Mouse (Mus musculus): ENCODE data around the gene Atg2b. TPM values are rescaled to one million over a fixed set of nuclear protein-coding genes. Genes with fewer than 3 reads are reported as not detected.

The Atg2b gene
- total and polyA plus RNA-seq, 3 experiments = 28.3 to 35.9 TPM; not detected in 1

DNA sequence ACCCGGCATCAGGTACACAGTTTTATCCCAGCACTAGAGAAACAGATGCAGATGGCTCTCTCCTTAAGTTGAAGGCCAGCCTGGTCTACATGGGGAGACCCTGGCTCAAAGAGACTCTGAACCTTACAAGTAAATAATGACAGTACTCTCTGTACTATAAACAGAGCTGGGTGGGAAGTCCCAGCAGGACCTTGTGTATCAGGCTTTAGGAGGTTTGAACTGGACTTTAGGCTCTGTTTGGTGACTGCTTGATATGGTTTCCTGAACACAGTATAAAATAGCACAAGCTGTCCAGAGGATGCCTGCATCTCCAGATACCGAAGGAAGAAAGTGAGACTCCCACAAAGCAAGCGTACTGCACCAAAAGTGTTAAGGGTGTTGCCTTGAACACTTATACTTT lies 1.8 kb upstream of the Atg2b start:
- peaks cover 39% of the 10 kb centered on the region for H3K79me2 ChIP-seq (ENCODE audit: control insufficient read depth, insufficient read depth, low read length, poor library complexity)

DNA sequence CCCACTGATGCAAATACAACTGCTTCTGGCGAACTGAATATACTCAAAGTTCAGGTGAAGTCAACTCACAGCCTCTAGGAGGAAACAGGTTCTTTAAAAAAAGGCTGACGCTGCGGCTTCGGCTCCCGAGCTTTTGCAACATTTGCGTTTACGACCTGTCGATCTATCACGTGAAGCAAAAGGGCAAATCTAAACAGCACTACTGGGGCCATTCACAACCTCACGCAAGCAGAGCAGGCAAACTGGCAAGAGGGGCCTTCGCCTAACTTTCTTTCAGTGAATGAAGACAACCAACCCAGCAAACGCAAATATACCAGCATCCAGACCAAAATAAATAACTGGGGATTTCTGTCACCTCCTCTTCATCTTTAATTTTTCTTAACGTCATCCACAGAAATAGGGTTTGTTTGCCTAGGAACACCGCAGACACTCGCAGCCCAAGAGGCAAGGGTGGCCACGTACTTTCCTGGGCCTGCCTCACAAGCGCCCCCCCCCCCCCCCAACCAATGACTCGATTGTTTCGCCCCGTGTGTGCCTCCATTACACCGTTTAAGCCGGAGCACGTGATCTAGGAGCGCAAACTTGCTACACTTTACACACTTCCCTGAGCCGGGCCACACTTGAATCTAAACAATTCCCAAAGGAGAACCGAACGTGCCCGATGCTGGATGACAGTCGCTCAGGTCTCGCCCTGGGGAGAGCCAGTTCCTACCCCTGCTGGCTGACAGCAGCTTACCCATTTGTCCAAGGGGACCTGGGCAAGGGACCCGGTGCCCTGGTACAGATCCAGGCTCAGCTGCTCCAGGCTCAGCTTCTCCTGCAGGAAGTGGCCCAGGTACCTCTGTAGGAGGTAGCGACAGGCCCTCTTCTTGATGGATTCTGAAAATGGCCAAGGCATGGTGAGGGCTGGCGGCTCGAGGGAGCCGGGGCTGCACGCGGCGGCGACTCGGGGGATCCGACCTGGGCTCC lies 794 bp downstream of the Atg2b start, which contains the start of gene Gskip:
Gskip (plus strand) TSS at position 897 of the 969 bp plus-strand sequence.
- H3K9ac ChIP-seq (ENCODE audit: control insufficient read depth, low read depth, low read length, poor library complexity, severe bottlenecking) = peak within 1 kb of the TSS; percentile 99
- TF ChIP-seq MAX (IDR thresholded peaks at IDR 0.05; ENCODE audit: low read length) = peak; percentile 80
- no peak for TF ChIP-seq GATA1 (IDR thresholded peaks at IDR 0.05; ENCODE audit: low read depth, low read length)
- TF ChIP-seq CTCF (IDR thresholded peaks at IDR 0.05 in 2 of 3, conservative IDR thresholded peaks at IDR 0.05 in 1 of 3; ENCODE audit: control insufficient read depth in 1 of 3, insufficient read depth in 1 of 3, low read depth in 2 of 3, low read length in 3 of 3, poor library complexity in 1 of 3, severe bottlenecking in 1 of 3) = 0 out of 6 replicates have a peak, but pooled peaks of 1 of the 3 experiments have one; percentile 4
- no peak for TF ChIP-seq GABPA (IDR thresholded peaks at IDR 0.05; ENCODE audit: low read depth, low read length)
- TF ChIP-seq TBP (IDR thresholded peaks at IDR 0.05; ENCODE audit: low read depth, low read length) = peak; percentile 84
- TF ChIP-seq MXI1 (IDR thresholded peaks at IDR 0.05; ENCODE audit: low read depth, low read length) = peak; percentile 83
- peak; percentile 35; the same call in 1 of the 2 replicates for TF ChIP-seq NELFE (IDR thresholded peaks at IDR 0.05; ENCODE audit: low read depth, low read length)
- peak; percentile 78 for TF ChIP-seq SIN3A (IDR thresholded peaks at IDR 0.05; ENCODE audit: low read length)
- TF ChIP-seq POLR2A (IDR thresholded peaks at IDR 0.05; ENCODE audit: control insufficient read depth in 1 of 2, insufficient read depth in 1 of 2, low read depth in 1 of 2, low read length in 2 of 2, poor library complexity in 1 of 2) = peak; percentile 13 to 76; a peak in 2 of 4 replicates
- no peak for TF ChIP-seq RAD21 (IDR thresholded peaks at IDR 0.05; ENCODE audit: low read depth, low read length)
- TF ChIP-seq USF1 (IDR thresholded peaks at IDR 0.05; ENCODE audit: low read depth, low read length) = peak; percentile 93
- TF ChIP-seq CHD1 (IDR thresholded peaks at IDR 0.05; ENCODE audit: low read depth, low read length) = 0 out of 2 replicates have a peak, but pooled peaks have one; percentile 19
- peak; percentile 51; the same call in 1 of the 2 replicates for TF ChIP-seq KAT2A (conservative IDR thresholded peaks at IDR 0.05; ENCODE audit: low read depth, low read length)
- TF ChIP-seq USF2 (IDR thresholded peaks at IDR 0.05; ENCODE audit: borderline replicate concordance in 1 of 2, insufficient read depth in 1 of 2, low read depth in 1 of 2, low read length in 2 of 2) = peak; percentile 30 to 67; a peak in 3 of 4 replicates
- TF ChIP-seq BHLHE40 (IDR thresholded peaks at IDR 0.05; ENCODE audit: borderline replicate concordance, low read depth, low read length) = peak; percentile 91
- no peak for TF ChIP-seq POLR2AphosphoS2 (IDR thresholded peaks at IDR 0.05; ENCODE audit: low read length)
- no peak for TF ChIP-seq TCF12 (IDR thresholded peaks at IDR 0.05; ENCODE audit: low read depth, low read length)
- TF ChIP-seq ETS1 (IDR thresholded peaks at IDR 0.05; ENCODE audit: low read depth, low read length) = 0 out of 2 replicates have a peak, but pooled peaks have one; percentile 45
- no peak for TF ChIP-seq CHD2 (IDR thresholded peaks at IDR 0.05; ENCODE audit: low read length)
- peak; percentile 79 for TF ChIP-seq HCFC1 (IDR thresholded peaks at IDR 0.05; ENCODE audit: low read depth, low read length)
- DNase-seq (ENCODE audit: low read depth, low spot score) = peak; percentile 89
- peak within 1 kb of the TSS; percentile 75 for H3K27ac ChIP-seq (ENCODE audit: control insufficient read depth, low read depth, low read length)
- H3K4me1 ChIP-seq (ENCODE audit: control insufficient read depth in 1 of 2, insufficient read depth in 2 of 2, low read length in 2 of 2) = peaks cover 1 to 22% of the 10 kb centered on the region in 2 experiments
- H3K4me3 ChIP-seq (ENCODE audit: control insufficient read depth in 1 of 2, insufficient read depth in 1 of 2, low read depth in 2 of 2, low read length in 2 of 2) = peak within 1 kb of the TSS; percentile 95 to 100
- peaks cover 56% of the 10 kb centered on the region for H3K79me2 ChIP-seq (ENCODE audit: control insufficient read depth, insufficient read depth, low read length, poor library complexity)
- H3K9me3 ChIP-seq (replicated peaks; ENCODE audit: insufficient read depth, low read length) = no peaks in the 10 kb centered on the region
- H3K36me3 ChIP-seq (ENCODE audit: control insufficient read depth in 1 of 2, insufficient read depth in 2 of 2, low read length in 2 of 2) = peaks cover 12 to 31% of the 10 kb centered on the region in 2 experiments
- no peaks in the 10 kb centered on the region for H3K27me3 ChIP-seq (ENCODE audit: control insufficient read depth in 1 of 2, insufficient read depth in 2 of 2, low read length in 2 of 2)

More for the DNA sequence above, 1.8 kb upstream of the Atg2b start:
- H3K27me3 ChIP-seq (ENCODE audit: control insufficient read depth in 1 of 2, insufficient read depth in 2 of 2, low read length in 2 of 2) = no peaks in the 10 kb centered on the region
- H3K36me3 ChIP-seq (ENCODE audit: control insufficient read depth in 1 of 2, insufficient read depth in 2 of 2, low read length in 2 of 2) = peaks cover 0 to 31% of the 10 kb centered on the region in 2 experiments; a peak in 2 of 4 replicates
- peaks cover 6 to 35% of the 10 kb centered on the region in 2 experiments for H3K4me1 ChIP-seq (ENCODE audit: control insufficient read depth in 1 of 2, insufficient read depth in 2 of 2, low read length in 2 of 2)
- no peak overlapping the region for H3K27ac ChIP-seq (ENCODE audit: control insufficient read depth, low read depth, low read length)
- H3K9me3 ChIP-seq (replicated peaks; ENCODE audit: insufficient read depth, low read length) = no peaks in the 10 kb centered on the region
- TF ChIP-seq MAZ (IDR thresholded peaks at IDR 0.05; ENCODE audit: low read depth, low read length) (no peak), GATA1 (IDR thresholded peaks at IDR 0.05; ENCODE audit: low read depth, low read length) (no peak), EP300 (IDR thresholded peaks at IDR 0.05; ENCODE audit: low read depth in 1 of 2, low read length in 2 of 2) (no peak), POLR2A (IDR thresholded peaks at IDR 0.05; ENCODE audit: control insufficient read depth in 1 of 2, insufficient read depth in 1 of 2, low read depth in 1 of 2, low read length in 2 of 2, poor library complexity in 1 of 2) (no peak), RAD21 (IDR thresholded peaks at IDR 0.05; ENCODE audit: low read depth, low read length) (no peak), POLR2AphosphoS2 (IDR thresholded peaks at IDR 0.05; ENCODE audit: low read length) (no peak), ZKSCAN1 (IDR thresholded peaks at IDR 0.05; ENCODE audit: low read depth, low read length) (no peak), USF2 (IDR thresholded peaks at IDR 0.05; ENCODE audit: borderline replicate concordance in 1 of 2, insufficient read depth in 1 of 2, low read depth in 1 of 2, low read length in 2 of 2) (no peak)
- no peak for DNase-seq (ENCODE audit: low read depth, low spot score)
- H3K4me3 ChIP-seq (ENCODE audit: control insufficient read depth in 1 of 2, insufficient read depth in 1 of 2, low read depth in 2 of 2, low read length in 2 of 2) = no peak overlapping the region
- no peak overlapping the region for H3K9ac ChIP-seq (ENCODE audit: control insufficient read depth, low read depth, low read length, poor library complexity, severe bottlenecking)

Measured in MEL (cell line).